Mouse (Mus musculus): Measurements from ENCODE around the gene 3110082I17Rik. TPM values are rescaled to one million over a fixed set of nuclear protein-coding genes. Genes with fewer than 3 reads are reported as not detected.
A peak's percentile ranks its signal among the peaks of the same experiment; 100 is the strongest.
"Not testable (repeated sequence)": the region's sequence is repeated elsewhere in the genome, so short reads cannot be mapped to it uniquely, and the experiment has no call there.

The 3110082I17Rik gene
- total and polyA plus RNA-seq, 3 experiments, result 8.6 to 14.8 (median 10.6) TPM

GRCm38 (mm10) chr5:139394399-139394798, 65.9 kb downstream of the 3110082I17Rik start:
- no peak for DNase-seq

DNA sequence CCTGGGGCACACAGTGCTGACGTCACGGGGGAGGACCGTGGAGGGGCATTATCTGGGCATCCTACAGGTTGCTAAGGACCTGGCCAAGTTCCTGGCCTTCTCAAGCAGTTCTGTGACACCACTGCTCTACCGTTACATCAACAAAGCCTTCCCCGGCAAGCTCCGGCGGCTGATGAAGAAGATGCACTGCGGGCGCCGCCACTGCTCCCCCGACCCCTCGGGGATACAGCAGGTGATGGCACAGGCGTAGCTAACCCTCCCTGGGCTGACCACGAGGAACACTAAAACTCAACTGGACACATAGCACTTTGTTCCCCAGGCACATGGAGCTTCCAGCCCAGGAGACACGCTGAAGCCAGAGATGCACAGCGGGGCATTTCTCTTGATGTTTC, 67.1 kb downstream of the 3110082I17Rik start:
- DNase-seq, result no peak

DNA sequence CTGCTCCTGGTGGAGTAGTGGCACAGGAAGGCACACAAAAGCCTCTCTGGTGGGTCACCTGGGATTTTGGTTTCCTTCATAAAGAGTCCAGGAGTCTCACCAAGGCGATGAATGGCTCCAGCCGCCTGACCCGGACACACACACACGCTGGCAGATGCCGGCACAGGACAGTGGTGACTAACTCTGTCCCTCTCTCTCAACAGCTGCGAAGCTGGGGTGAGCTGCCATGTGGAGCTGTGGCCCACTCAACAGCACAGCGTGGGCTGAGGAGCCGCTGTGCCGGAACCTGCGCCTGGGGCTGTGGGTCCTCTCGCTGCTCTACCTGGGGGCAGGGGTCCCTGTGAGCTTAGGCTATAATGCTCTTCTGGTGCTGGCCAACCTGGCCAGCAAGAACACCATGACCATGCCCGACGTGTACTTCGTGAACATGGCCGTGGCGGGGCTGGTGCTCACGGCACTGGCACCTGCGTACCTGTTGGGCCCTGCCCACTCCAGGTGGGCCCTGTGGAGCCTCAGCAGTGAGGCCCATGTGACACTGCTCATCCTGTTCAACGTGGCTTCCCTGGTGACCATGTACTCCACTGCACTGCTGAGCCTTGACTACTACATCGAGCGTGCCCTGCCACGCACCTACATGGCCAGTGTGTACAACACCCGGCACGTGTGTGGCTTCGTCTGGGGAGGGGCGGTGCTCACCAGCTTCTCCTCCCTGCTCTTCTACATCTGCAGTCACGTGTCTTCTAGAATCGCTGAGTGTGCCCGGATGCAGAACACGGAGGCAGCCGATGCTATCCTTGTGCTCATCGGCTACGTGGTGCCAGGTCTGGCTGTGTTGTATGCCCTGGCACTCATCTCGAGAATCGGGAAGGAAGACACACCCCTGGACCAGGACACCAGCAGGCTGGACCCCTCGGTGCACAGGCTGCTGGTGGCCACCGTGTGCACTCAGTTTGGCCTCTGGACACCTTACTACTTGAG, 67.8 kb downstream of the 3110082I17Rik start:
- DNase-seq, result no peak

GRCm38 (mm10) chr5:139391309-139391990, 68.9 kb downstream of the 3110082I17Rik start:
- DNase-seq, result no peak

DNA sequence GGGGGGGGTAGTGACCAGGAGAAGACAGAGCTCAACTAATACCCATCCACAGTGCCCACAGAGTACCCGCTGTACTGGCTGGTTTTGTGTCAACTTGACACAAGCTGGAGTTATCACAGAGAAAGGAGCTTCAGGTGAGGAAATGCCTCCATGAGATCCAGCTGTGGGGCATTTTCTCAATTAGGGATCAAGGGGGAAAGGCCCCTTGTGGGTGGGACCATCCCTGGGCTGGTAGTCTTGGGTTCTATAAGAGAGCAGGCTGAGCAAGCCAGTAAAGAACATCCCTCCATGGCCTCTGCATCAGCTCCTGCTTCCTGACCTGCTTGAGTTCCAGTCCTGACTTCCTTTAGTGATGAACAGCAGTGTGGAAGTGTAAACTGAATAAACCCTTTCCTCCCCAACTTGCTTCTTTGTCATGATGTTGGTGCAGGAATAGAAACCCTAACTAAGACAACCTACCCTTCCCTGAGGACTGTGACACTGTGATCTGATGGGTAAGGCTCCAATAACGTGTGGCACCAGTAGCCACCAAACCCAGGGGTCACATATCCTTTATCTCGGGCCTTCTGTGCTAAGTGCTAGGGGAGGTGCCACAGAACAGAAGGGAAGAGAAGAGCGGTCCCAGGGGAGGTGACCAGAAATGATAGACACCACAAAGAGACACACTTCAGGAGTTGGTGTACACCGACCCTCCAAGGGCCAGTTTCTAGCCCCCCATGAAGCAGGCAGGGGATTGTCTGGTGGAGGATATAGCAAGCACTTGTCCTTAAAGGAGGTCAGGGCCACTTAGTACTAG, 69.8 kb downstream of the 3110082I17Rik start:
- DNase-seq, result not testable (repeated sequence)

- peak; percentile 84 for DNase-seq
Observed at GRCm38 (mm10) chr5:139389676-139390061, 70.7 kb downstream of the 3110082I17Rik start.

DNA sequence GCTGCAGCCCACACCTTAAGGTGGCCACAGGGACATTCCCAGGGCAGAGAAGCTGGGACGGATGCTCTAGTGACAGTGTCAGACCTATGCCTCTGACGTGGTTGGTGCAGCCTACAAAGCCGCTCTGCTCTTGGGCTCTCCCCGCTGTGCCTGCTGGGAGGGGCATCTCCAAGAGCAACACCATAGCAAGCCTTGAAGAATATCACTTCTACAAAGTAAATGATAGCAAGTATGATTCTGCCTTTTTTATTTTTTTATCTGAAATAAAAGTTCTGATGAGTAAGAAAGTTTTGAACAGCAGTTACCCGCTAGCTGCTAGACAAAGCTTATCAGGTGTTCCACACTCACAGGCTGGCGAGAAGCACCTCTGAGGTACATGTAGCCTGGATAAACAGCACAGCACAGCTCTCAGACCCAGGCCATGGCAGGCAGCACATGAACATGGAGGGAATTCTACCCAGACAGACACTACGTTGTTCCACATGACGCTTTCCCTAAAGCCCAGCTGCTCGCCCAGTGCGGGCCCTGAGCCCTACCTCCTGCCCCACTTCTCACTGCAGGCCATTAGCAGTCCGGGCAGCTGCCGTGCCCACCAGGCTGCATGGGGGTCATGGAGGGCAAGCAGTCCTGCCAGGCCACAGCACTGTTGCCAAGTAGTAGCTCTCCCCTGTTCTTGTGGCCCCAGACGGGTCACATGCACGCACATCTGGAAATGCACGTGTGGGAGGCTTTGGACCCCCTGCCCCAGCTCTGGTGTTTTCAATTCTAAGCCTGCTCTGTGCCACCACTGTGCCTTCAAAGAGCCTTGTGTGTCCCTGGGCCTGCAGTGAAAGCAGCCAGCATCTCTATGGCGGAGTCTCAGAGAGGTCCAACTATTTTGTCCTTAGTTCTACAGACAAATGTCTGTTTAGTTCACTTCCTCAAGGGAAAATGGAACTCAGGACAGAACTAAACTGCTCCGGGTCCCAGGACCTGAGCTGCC, 71.3 kb downstream of the 3110082I17Rik start:
- no peak for DNase-seq

DNA sequence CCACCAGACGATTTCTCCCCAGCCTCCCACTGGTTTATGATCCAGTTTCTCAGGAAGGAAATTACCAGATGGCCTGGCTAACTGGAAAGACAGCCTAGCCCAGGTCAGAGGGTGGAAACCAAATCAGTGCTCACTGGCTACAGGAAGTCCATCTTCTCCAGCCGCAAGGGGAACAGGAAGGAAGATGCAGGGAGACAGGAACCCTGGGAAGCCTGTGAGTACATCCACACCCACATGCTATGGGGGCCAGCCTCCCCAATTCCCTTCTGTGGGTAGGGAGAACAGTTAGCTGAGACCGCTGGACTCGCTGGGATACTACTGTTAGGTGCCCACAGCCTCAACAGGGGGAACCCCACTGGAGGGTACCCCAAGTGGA, 72.1 kb downstream of the 3110082I17Rik start:
- DNase-seq, result no peak

DNA sequence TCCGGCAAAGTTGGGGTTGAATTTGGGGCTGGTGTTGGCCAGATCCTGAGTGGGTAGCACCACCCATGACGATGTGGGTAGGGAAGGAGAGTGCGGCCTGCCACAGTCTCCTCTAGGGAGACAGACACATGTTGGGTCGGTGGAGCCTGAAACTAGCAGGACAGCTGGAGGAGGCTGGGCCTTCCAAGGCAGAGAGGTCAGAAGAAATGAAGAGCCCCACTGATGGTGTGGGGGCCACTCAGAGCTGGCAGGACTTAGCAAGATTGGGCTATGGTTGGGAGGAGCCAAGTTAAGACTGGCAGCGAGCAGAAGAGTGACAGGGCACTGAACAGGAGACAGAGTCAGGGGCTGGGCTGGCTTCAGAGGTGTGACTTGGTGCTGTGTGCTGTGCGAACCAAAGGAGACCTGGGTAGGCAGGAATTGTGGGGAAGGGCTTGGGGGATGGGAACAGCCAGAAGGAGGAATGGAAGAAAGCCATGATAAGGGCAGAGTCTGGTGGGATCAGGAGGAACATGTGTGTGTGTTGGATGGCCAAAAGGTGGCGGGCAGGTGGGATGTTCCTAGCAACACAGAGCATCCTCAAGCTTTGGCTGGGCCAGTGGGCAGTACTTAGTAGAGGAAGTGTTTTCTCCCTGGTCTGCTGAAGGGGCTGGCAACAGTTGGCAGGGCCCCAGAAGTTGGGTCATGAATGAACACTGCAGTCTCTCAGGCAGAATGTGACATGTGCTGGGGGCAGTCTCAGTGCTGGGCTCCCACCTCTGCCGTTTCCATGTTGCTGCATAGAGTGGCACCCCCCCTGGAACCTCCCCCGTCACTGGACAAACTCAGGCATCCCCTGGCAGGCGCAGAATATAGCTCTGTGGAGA, 72.8 kb downstream of the 3110082I17Rik start:
- no peak for DNase-seq

GRCm38 (mm10) chr5:139386047-139386446, 74.3 kb downstream of the 3110082I17Rik start:
- DNase-seq, result no peak

DNA sequence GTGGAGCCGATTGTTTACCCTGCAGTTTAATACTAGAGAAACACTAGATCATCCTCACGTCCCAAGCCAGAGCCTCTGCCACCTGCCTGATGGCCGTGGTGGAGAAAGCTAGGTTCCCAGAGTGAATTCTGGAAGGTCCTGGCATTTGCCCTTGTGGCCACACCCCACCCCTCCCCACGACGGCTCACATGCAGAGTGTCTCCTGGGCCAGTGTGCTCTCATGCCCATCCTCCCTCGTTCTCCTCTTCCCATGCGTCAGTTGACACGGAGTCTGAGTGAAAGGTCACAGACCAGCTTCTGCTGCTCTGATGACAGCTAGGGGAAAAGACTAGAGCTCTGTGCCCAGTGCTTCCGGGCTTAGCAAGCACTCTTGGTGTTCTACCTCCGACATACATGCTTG, 75.8 kb downstream of the 3110082I17Rik start:
- peak; percentile 76 for DNase-seq

DNA sequence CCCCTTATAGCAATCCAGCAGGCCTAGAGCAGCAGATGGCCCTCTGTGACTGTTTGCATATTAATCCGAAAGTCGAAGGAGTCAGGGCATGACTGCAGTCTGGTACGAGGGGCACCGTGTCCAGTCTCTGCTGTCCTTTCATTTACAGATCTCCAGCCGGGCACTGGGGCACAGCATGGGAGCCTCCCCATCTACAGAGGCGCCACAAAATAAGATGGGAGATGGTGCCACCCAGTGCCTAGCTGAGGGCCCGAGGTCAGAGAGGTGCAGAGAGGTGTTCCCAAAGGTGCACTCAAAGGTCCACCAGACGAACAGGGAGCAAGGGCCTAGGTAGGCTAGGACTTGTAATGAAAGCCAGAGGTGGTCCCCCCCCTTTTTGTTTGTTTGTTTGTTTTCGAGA, 77.1 kb downstream of the 3110082I17Rik start:
- DNase-seq, result no peak

- DNase-seq, result peak; percentile 67
Observed at GRCm38 (mm10) chr5:139382760-139383159, 77.6 kb downstream of the 3110082I17Rik start.

DNA sequence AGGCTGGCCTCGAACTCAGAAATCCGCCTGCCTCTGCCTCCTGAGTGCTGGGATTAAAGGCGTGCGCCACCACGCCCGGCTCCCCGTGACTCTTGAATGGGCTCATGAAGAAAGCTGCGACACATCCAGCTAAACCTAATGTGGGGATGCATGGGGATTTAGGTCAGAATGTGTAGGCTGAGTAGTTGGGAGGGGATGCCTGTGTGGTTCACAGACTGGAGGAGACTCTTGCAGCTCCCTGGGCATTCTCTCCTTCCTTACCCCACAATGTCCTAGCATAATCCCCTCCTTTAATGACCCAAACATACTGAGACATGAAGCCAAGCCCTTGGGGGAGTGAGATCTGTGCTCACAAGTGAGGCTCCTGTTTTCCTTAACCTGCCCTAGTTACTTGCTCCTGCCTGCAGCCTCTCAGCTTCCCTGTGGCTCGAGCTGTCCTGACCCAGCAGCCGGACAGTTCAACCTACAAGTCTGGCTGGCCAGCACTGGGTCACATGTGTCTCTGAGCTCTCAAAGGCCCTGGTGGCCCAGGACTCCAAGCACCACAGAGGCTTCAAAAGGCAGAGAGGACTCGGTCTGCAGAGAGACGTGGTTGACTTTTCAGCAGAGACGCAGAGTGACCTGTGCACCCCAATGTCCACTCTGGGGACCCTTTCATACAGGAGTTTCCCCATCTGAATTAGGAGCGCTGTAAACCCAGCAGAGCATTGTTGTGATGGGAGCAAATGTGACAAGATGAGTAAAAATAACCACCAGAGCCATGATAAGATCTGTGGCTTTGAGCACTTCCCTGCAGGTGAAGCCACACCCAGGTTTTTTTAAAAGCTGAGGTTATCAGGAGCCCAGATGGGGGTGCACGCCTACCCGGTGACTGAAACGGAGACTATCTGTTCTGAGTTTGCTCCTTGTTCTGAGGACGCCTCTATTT, 78.5 kb downstream of the 3110082I17Rik start:
- DNase-seq, result no peak

DNA sequence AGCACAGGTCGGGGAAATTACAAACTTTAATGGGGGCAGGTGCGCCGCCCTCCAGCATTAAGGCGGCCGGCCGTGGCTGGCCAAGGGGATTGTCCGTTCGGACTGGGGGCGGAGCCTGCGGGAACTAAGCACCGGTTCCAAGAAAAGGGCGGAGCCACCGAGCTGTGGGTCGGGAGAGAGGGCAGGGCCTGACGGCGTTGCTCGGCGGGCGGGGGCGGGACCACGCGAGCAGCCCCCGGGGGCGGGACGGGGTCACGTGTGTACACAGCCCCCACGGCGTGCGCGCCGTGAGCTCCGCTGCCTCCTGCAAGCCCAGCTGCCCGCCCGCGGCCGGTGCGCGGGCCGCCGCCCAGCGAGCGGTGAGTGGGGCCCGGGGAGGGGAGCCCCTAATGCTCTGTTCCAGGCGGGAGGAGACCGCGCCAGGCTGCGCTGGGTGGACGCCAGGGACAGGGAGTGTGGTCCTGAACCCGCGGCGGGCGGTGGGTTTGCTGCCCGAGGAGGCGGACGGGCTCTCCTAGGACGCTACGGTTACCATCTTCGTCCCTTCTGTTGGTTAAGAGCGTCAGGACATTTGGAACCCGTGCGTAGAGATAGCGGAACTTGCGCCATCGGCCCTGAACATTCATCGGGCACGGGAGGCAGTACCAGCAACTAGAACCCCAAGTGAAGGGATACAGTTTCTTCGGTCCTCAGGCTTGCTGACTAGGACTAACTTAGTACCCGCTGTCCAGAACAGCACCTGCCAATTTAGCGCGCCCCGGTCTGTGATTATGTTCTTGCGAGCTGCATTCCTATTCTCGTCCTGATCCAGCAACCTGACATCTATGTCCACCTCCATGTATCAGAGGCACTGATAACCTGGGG, 79.7 kb downstream of the 3110082I17Rik start:
- DNase-seq, result peak; percentile 99

DNA sequence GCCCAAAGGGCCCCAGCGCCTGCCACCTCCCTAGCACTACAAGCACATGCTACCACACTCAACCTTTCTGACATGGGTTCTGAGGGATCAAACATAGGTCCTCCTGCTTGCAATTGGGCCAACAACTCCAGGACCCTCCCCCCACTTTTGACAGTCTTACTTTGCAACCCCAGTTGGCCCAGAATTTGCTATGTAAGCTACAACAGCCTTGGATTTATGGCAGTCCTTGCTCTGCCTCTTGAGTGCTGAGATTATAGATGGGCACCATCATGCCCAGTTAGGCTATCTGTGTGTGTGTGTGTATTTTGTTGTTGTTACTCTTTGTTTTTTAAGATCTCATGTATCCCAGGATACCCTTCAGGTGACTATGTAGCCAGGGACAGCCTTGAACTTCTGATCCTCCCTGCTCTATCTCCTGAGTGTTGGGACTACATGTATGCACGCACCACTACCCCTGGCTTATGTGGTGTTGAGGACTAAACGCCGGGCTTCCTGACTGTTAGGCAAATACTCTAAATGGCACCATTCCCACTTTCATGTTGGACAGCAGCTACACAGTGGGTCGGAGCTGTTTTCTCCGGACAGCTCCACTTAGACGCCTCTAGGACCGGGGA, 80.4 kb downstream of the 3110082I17Rik start:
- DNase-seq, result no peak

GRCm38 (mm10) chr5:139378986-139379629, 81.2 kb downstream of the 3110082I17Rik start:
- DNase-seq, result peak; percentile 91
